Mouse (Mus musculus) ES-Bruce4 (cell line): ENCODE measurements around the gene App.

ENCODE experiments used
- CTCF ChIP-seq: IDR thresholded peaks from one replicate; pipeline ENCODE4 v1.8.1; 2011; ENCODE audit warnings: low read depth, low read length
- POLR2A ChIP-seq: IDR thresholded peaks from one replicate; pipeline ENCODE4 v1.8.1; 2011; ENCODE audit warnings: low read length; ENCODE audit not compliant: insufficient read depth

DNA sequence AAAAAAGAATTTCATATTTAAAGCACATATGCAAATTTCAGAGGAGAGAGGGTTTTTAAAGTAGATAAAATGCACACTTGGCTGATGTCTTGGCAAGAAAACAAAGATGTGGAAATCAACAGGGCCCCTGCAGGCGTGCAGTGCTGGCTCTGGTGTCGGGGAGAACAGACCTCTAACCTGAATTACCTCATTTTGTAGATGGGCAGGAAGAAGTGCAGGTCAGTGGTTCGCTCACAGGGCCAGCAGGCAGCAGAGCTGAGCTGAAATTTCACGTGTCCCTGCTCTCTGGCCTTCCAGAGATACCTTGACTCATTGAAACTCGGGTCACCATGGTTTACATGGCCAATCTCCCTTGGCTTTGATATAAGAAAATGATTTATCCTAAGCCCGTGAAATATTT is 87.7 kb downstream of the App start:
- TF ChIP-seq POLR2A (no peak), CTCF (no peak)
